Mouse (Mus musculus): ENCODE measurements around the gene Catsperd. TPM values are rescaled to one million over a fixed set of nuclear protein-coding genes. Genes with fewer than 3 reads are reported as not detected.

Catsperd gene
- total RNA-seq, 1 experiment = 1.3 TPM

DNA sequence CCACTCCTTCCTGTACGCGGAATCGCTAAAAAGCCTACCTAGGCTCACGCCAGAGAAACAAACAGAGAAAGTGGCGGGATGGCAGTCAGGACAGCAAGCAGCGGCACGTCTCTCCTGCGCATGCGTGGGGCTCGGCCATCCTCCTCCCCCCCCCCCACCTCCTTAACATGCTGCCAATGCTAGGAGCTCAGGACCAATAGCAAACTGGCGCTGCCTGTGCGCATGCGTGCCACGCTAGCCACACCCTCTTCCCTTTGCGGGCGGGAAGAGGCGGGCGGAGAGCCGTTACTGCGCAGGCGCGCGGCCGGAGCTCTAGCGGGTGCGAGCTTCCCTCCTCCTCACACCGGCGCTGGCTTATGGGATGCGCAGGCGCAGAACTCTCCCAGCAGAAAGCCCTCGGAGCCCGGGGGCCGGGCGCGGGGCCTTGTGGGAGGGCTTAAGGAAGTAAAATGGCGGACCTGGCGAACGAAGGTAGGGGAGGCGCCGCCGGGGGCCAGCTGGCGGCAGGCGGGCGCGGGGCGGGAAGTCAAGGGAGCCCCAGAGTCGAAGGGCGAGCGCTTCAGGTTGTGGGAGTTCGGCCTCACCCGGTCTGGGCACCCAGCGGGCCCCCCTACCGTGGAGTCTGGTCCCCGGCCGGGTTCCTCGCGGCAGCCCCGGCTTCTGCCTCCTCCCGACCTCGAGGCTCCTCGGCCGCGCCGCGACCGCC lies 45.2 kb downstream of the Catsperd start, which contains the start of gene Ranbp3:
Gene Ranbp3, plus strand, starts transcription at position 354 of the 706 bp plus-strand sequence.
- Histone ChIP-seq H3K4me1 (ENCODE audit: control insufficient read depth in 2 of 2, insufficient read depth in 2 of 2, low read length in 2 of 2, poor library complexity in 1 of 2) (peaks cover 0 to 9% of the 10 kb centered on the region in 2 experiments; a peak in 3 of 4 replicates), H3K36me3 (ENCODE audit: control insufficient read depth, insufficient read depth, low read length, poor library complexity, severe bottlenecking) (peaks cover 22% of the 10 kb centered on the region), H3K27ac (ENCODE audit: insufficient read depth, low read depth, low read length, poor library complexity, severe bottlenecking) (peak within 1 kb of the TSS; percentile 80), H3K9ac (ENCODE audit: insufficient read depth, low read depth, low read length, poor library complexity, severe bottlenecking) (peak within 1 kb of the TSS; percentile 98), H3K4me3 (ENCODE audit: insufficient read depth in 1 of 2, low read depth in 1 of 2, low read length in 2 of 2, poor library complexity in 1 of 2, severe bottlenecking in 1 of 2) (peak within 1 kb of the TSS; percentile 82 to 90), H3K9me3 (ENCODE audit: control insufficient read depth, insufficient read depth, low read depth, low read length) (no peaks in the 10 kb centered on the region)
- peak; percentile 98 for DNase-seq (ENCODE audit: low read depth, low spot score)
- TF ChIP-seq ZC3H11A (IDR thresholded peaks at IDR 0.05; ENCODE audit: borderline replicate concordance, low read depth, low read length) (no peak), MAFK (IDR thresholded peaks at IDR 0.05; ENCODE audit: insufficient read depth, low read depth, low read length) (no peak), HCFC1 (IDR thresholded peaks at IDR 0.05; ENCODE audit: borderline replicate concordance, insufficient read depth, low read length) (peak; percentile 60; the same call in 1 of the 2 replicates)
- in situ Hi-C loops (cut with MboI; ENCODE audit: low sequenced_read_pairs in 2 of 2, unreplicated experiment in 2 of 2) = no loop called here

DNA sequence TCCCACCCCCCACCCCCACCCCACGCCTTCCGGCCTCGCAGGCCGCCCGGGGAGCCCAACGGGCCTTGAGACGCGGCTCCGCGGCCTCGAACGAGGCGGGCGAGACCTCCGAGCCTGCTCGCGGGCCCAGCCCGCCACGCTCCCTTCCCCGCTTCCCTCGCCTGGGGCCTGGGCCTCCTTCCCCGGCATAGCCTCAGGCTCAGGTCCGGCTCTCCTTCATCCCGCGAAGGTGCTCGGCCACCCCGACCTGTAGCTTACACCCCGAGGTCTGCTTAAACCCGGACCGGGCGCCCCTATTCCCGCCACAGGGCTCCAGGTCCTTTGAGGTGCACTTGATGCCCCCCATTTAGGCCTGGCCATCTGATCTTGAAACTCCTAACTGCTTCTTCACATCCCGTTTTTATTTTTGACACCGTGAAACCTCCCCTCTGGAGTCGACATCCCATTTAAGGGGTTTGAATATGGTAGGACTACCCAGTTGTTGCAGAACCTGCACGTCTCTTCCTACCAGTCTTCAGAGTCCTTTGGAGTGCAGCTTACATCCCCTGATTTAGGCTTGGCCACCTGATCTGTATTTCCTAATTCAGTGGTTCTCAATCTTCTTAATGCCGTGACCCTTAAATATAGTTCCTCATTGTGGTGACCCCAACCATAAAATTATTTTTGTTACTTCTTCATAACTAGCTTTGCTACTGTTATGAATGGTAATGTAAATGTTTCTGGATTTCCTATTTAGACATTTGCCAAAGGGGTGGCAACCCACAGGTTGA lies 45.9 kb downstream of the Catsperd start:
- peak overlapping the region; percentile 82 to 90 for H3K4me3 ChIP-seq (ENCODE audit: insufficient read depth in 1 of 2, low read depth in 1 of 2, low read length in 2 of 2, poor library complexity in 1 of 2, severe bottlenecking in 1 of 2)
- no peak for DNase-seq (ENCODE audit: low read depth, low spot score)
- peak overlapping the region; percentile 80 for H3K27ac ChIP-seq (ENCODE audit: insufficient read depth, low read depth, low read length, poor library complexity, severe bottlenecking)
- H3K9me3 ChIP-seq (ENCODE audit: control insufficient read depth, insufficient read depth, low read depth, low read length) = no peaks in the 10 kb centered on the region
- H3K9ac ChIP-seq (ENCODE audit: insufficient read depth, low read depth, low read length, poor library complexity, severe bottlenecking) = peak overlapping the region; percentile 98
- TF ChIP-seq ZC3H11A (IDR thresholded peaks at IDR 0.05; ENCODE audit: borderline replicate concordance, low read depth, low read length) (no peak), MAFK (IDR thresholded peaks at IDR 0.05; ENCODE audit: insufficient read depth, low read depth, low read length) (no peak), HCFC1 (IDR thresholded peaks at IDR 0.05; ENCODE audit: borderline replicate concordance, insufficient read depth, low read length) (no peak), CHD2 (IDR thresholded peaks at IDR 0.05; ENCODE audit: low read depth, low read length) (no peak), ZNF384 (IDR thresholded peaks at IDR 0.05; ENCODE audit: low read depth, low read length) (no peak)
- peaks cover 0 to 6% of the 10 kb centered on the region in 2 experiments; a peak in 3 of 4 replicates for H3K4me1 ChIP-seq (ENCODE audit: control insufficient read depth in 2 of 2, insufficient read depth in 2 of 2, low read length in 2 of 2, poor library complexity in 1 of 2)
- H3K36me3 ChIP-seq (ENCODE audit: control insufficient read depth, insufficient read depth, low read length, poor library complexity, severe bottlenecking) = peaks cover 24% of the 10 kb centered on the region
- in situ Hi-C loops (cut with MboI; ENCODE audit: low sequenced_read_pairs in 2 of 2, unreplicated experiment in 2 of 2) = no loop called here

DNA sequence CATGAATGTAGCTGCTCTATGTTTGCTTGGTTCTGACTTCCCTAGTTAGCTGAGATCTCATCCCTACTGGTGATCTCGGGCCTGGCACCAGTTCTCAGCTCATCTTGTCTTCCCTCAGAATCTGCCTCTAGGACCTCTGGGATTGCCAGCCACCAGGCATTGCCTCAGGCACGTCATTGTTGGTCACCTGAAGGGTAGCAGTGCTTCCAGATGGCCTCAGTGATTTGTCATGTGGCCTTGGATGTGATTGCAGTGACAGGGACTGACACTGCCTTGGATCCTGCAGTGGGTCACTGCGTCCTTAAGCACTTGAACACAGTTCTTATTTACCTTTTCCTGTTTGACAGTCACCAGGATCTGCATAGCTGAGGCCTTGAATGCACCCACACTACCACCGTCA lies 53.8 kb downstream of the Catsperd start:
- H3K9ac ChIP-seq (ENCODE audit: insufficient read depth, low read depth, low read length, poor library complexity, severe bottlenecking) = no peak overlapping the region
- in situ Hi-C loops (cut with MboI; ENCODE audit: low sequenced_read_pairs in 2 of 2, unreplicated experiment in 2 of 2) = no loop called here
- no peak overlapping the region for H3K27ac ChIP-seq (ENCODE audit: insufficient read depth, low read depth, low read length, poor library complexity, severe bottlenecking)
- no peaks in the 10 kb centered on the region for H3K9me3 ChIP-seq (ENCODE audit: control insufficient read depth, insufficient read depth, low read depth, low read length)
- no peak overlapping the region for H3K4me3 ChIP-seq (ENCODE audit: insufficient read depth in 1 of 2, low read depth in 1 of 2, low read length in 2 of 2, poor library complexity in 1 of 2, severe bottlenecking in 1 of 2)
- no peaks in the 10 kb centered on the region; a peak in 1 of 4 replicates for H3K4me1 ChIP-seq (ENCODE audit: control insufficient read depth in 2 of 2, insufficient read depth in 2 of 2, low read length in 2 of 2, poor library complexity in 1 of 2)
- TF ChIP-seq ZNF384 (IDR thresholded peaks at IDR 0.05; ENCODE audit: low read depth, low read length) = no peak
- TF ChIP-seq ZC3H11A (IDR thresholded peaks at IDR 0.05; ENCODE audit: borderline replicate concordance, low read depth, low read length) = no peak
- TF ChIP-seq HCFC1 (IDR thresholded peaks at IDR 0.05; ENCODE audit: borderline replicate concordance, insufficient read depth, low read length) = no peak
- TF ChIP-seq CHD2 (IDR thresholded peaks at IDR 0.05; ENCODE audit: low read depth, low read length) = no peak
- no peak for TF ChIP-seq MAFK (IDR thresholded peaks at IDR 0.05; ENCODE audit: insufficient read depth, low read depth, low read length)
- no peak for DNase-seq (ENCODE audit: low read depth, low spot score)
- peaks cover 57% of the 10 kb centered on the region for H3K36me3 ChIP-seq (ENCODE audit: control insufficient read depth, insufficient read depth, low read length, poor library complexity, severe bottlenecking)

DNA sequence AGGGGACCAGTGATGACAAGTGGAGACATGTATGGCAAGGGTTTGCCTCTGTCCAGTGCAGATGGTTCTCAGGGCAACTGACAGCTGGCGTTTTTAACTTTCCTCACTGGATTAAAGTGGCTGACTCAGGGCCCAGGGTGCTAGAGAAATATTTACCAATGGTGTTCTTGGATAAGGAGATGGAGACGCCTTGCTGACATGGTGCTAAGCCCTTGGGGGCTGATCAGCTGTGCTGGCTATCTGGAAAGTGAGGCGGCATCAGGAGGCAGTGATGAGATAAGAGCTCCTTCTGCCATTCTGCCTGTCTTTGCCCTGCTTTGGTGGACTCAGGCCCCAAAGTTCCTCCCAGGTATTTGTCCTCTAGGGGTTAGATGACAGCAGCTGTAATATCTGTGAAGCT lies 54.9 kb downstream of the Catsperd start:
- Histone ChIP-seq H3K4me1 (ENCODE audit: control insufficient read depth in 2 of 2, insufficient read depth in 2 of 2, low read length in 2 of 2, poor library complexity in 1 of 2) (no peaks in the 10 kb centered on the region; a peak in 1 of 4 replicates), H3K27ac (ENCODE audit: insufficient read depth, low read depth, low read length, poor library complexity, severe bottlenecking) (no peak overlapping the region), H3K4me3 (ENCODE audit: insufficient read depth in 1 of 2, low read depth in 1 of 2, low read length in 2 of 2, poor library complexity in 1 of 2, severe bottlenecking in 1 of 2) (no peak overlapping the region), H3K9me3 (ENCODE audit: control insufficient read depth, insufficient read depth, low read depth, low read length) (no peaks in the 10 kb centered on the region), H3K36me3 (ENCODE audit: control insufficient read depth, insufficient read depth, low read length, poor library complexity, severe bottlenecking) (peaks cover 58% of the 10 kb centered on the region), H3K9ac (ENCODE audit: insufficient read depth, low read depth, low read length, poor library complexity, severe bottlenecking) (no peak overlapping the region)
- no peak for TF ChIP-seq CHD2 (IDR thresholded peaks at IDR 0.05; ENCODE audit: low read depth, low read length)
- TF ChIP-seq ZNF384 (IDR thresholded peaks at IDR 0.05; ENCODE audit: low read depth, low read length) = no peak
- TF ChIP-seq ZC3H11A (IDR thresholded peaks at IDR 0.05; ENCODE audit: borderline replicate concordance, low read depth, low read length) = no peak
- no peak for TF ChIP-seq MAFK (IDR thresholded peaks at IDR 0.05; ENCODE audit: insufficient read depth, low read depth, low read length)
- TF ChIP-seq HCFC1 (IDR thresholded peaks at IDR 0.05; ENCODE audit: borderline replicate concordance, insufficient read depth, low read length) = no peak
- DNase-seq (ENCODE audit: low read depth, low spot score) = no peak
- in situ Hi-C loops (cut with MboI; ENCODE audit: low sequenced_read_pairs in 2 of 2, unreplicated experiment in 2 of 2) = no loop called here
